8 mouse cellular contexts compared by ENCODE assay signal in the genomic region with DNA sequence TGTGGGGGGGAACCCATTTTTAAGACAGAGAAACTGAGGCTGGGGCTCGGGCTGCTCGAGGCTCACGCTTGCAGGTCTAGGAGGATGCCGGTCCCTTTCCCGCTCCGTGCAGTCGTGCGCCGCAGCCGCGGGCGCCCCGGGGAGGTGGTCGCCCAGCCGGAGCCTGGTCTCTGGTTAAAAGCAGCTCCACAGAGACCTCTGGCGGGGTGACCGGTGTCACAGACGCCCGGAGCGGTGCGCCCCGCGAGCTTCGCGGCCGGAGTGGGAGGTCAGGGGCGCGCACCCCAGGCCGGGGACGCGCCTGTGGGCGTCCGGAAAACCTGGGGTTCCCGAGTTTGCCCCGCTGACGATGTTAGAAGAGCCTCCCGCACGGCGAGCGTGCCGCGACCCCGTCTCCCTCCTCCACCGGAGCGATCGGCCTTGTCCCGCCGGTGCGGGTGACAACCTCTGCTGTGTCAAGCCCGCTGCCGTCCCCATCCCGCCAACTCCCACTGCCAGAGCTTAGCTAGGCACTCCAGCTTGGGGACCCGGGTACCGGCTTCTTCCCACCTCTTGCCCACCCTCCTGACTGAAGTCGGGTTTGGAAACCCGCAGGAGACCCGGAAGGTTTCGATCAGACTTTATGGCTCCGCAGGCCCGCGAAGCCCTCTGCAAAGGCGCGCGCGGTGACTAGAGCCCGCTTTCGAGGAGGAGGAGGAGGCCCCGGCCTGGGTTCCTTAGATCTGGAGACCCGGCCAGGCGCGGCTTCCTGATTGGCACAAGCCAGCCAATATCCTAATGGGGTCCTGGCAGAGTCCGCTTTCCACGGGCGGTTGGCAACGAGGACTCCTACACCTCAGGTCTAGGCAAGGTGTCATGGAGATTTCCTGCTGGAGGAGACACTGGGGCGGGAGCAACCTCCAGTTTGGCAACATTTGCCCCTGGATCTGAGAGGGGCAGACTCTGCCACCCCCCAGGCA. TPM values are rescaled to one million over a fixed set of nuclear protein-coding genes. Genes with fewer than 3 reads are reported as not detected.
DNase-seq lines count a peak whose midpoint lies in the region; ATAC-seq lines count a peak whose summit lies in the region.

No protein-coding gene starts in this region.

- peak; percentile 14 for ATAC-seq in forebrain, embryonic 16.5 days
- peak; percentile 23 for ATAC-seq in kidney, embryonic 15.5 days (replicated peaks; ENCODE audit: low FRiP score)
- no peak for ATAC-seq in inflammation-experienced regulatory T-cells, adult 6 months

- DNase-seq in urinary bladder, adult 2 months (ENCODE audit: low spot score), result peak; percentile 37
- DNase-seq in urinary bladder, postnatal 4 days (ENCODE audit: low spot score in 2 of 2), result no peak
- peak; percentile 59 for DNase-seq in cerebellum, adult 11 months
- peak; percentile 43 to 49 for DNase-seq in lung, postnatal 4 days
- peak; percentile 19 to 53 for DNase-seq in spleen, adult 18-20 months

- WGBS in forebrain, embryonic 16.5 days, result under 1% methylated on average over 76 of the region's 76 CpGs
- under 1% methylated on average over 76 of the region's 76 CpGs for WGBS in kidney, embryonic 15.5 days

- peaks cover 3% of the 10 kb centered on the region; the same call in 1 of the 2 replicates for H3K27me3 ChIP-seq in forebrain, embryonic 16.5 days (replicated peaks; ENCODE audit: control insufficient read depth, insufficient read depth, low read length)
- H3K27me3 ChIP-seq in kidney, embryonic 15.5 days, result peaks cover 75% of the 10 kb centered on the region

- peak overlapping the region; percentile 88 for H3K4me2 ChIP-seq in forebrain, embryonic 16.5 days (ENCODE audit: low read length)
- peak overlapping the region; percentile 99 for H3K4me2 ChIP-seq in kidney, embryonic 15.5 days

- peak overlapping the region; percentile 86 for H3K4me3 ChIP-seq in forebrain, embryonic 16.5 days (replicated peaks; ENCODE audit: low read length)
- peak overlapping the region; percentile 72 for H3K4me3 ChIP-seq in kidney, embryonic 15.5 days (replicated peaks)

- peak overlapping the region; percentile 53 for H3K27ac ChIP-seq in forebrain, embryonic 16.5 days (ENCODE audit: low read length)
- H3K27ac ChIP-seq in kidney, embryonic 15.5 days, result no peak overlapping the region

- H3K9me3 ChIP-seq in forebrain, embryonic 16.5 days (ENCODE audit: control insufficient read depth, low read length), result no peaks in the 10 kb centered on the region
- H3K9me3 ChIP-seq in kidney, embryonic 15.5 days (replicated peaks), result no peaks in the 10 kb centered on the region

- H3K9ac ChIP-seq in forebrain, embryonic 16.5 days (replicated peaks; ENCODE audit: low read depth, low read length), result peak overlapping the region; percentile 89
- H3K9ac ChIP-seq in kidney, embryonic 15.5 days, result peak overlapping the region; percentile 62

- H3K36me3 ChIP-seq in forebrain, embryonic 16.5 days (ENCODE audit: control insufficient read depth, insufficient read depth), result no peaks in the 10 kb centered on the region
- H3K36me3 ChIP-seq in kidney, embryonic 15.5 days, result no peaks in the 10 kb centered on the region

- H3K4me1 ChIP-seq in forebrain, embryonic 16.5 days (replicated peaks; ENCODE audit: control insufficient read depth, insufficient read depth, low read length), result peaks cover 36% of the 10 kb centered on the region
- peaks cover 32% of the 10 kb centered on the region for H3K4me1 ChIP-seq in kidney, embryonic 15.5 days

RNA-seq across cellular contexts. Expression of gene Mmp17, which starts 0.9 kb away (rescaled TPM):
- polyA plus RNA-seq in urinary bladder, adult 2 months (2012; rRNA removed), result 17.9 and 22.8 TPM in 2 replicates
- polyA plus RNA-seq in forebrain, embryonic 16.5 days (2015; fragmentation: Nextera tagmentation; extraction: Ambion mirVana), result 17.7 and 20.2 TPM in 2 replicates
- 3.9 and 4.1 TPM in 2 replicates for polyA plus RNA-seq in kidney, embryonic 15.5 days (2015; fragmentation: Nextera tagmentation; extraction: Ambion mirVana)
- under 1 TPM in 1 of 3 experiments, not detected in 2; 0.08 TPM for polyA plus RNA-seq in inflammation-experienced regulatory T-cells, adult 6 months (2017; shearing (Covaris generic))

Comparison
In these comparisons a context has a peak if more than half of its experiments do, and no peak if none do; other contexts are left out.
1. DNase-seq: peak in urinary bladder, adult 2 months (single experiment), cerebellum, adult 11 months (single experiment), lung, postnatal 4 days (2 of 2) and spleen, adult 18-20 months (2 of 2); none in urinary bladder, postnatal 4 days (0 of 2).